Mouse (Mus musculus) hindbrain, embryonic 15.5 days (tissue): ENCODE measurements at regions not wholly inside any gene's neighbourhood (a gene's known extent, or its start where the extent isn't known, plus 50 kb on each side); places are given as distances from the start of the nearest gene placed in this dataset.
"Not testable (repeated sequence)": the region's sequence is repeated elsewhere in the genome, so short reads cannot be mapped to it uniquely, and the experiment has no call there.

ENCODE experiments used
- ATAC-seq: fragments of 200-750 bp; cut with Nextera tagmentation; 2 replicates; pipeline ENCODE4 v1.8.0; 2017; ENCODE audit warnings: low read depth, moderate number of reproducible peaks, moderate TSS enrichment; ENCODE audit not compliant: low FRiP score
- H3K27ac ChIP-seq: fragments of 300-500 bp; sonication (generic); replicated peaks from 2 replicates; pipeline ENCODE4 v1.5.1; 2015; ENCODE audit warnings: mild to moderate bottlenecking, inconsistent platforms
- H3K27me3 ChIP-seq: fragments of 300-500 bp; sonication (generic); 2 replicates; pipeline ENCODE4 v1.6.1; 2015; ENCODE audit warnings: control low read depth, inconsistent platforms
- H3K36me3 ChIP-seq: fragments of 300-500 bp; sonication (generic); 2 replicates; pipeline ENCODE4 v1.6.1; 2015; ENCODE audit warnings: control low read depth, inconsistent platforms
- H3K4me1 ChIP-seq: fragments of 300-500 bp; sonication (generic); replicated peaks from 2 replicates; pipeline ENCODE4 v1.6.1; 2015; ENCODE audit warnings: control low read depth, inconsistent platforms
- H3K4me2 ChIP-seq: fragments of 300-500 bp; sonication (generic); 2 replicates; pipeline ENCODE4 v1.6.1; 2015; ENCODE audit warnings: moderate library complexity, mild to moderate bottlenecking, inconsistent platforms
- H3K4me3 ChIP-seq: fragments of 300-500 bp; sonication (generic); 2 replicates; pipeline ENCODE4 v1.5.1; 2015; ENCODE audit warnings: mild to moderate bottlenecking, inconsistent platforms
- H3K9ac ChIP-seq: fragments of 300-500 bp; sonication (generic); 2 replicates; pipeline ENCODE4 v1.6.1; 2015; ENCODE audit warnings: inconsistent platforms
- H3K9me3 ChIP-seq: fragments of 300-500 bp; sonication (generic); 2 replicates; pipeline ENCODE4 v1.6.1; 2016; ENCODE audit warnings: control low read depth, inconsistent platforms
- WGBS: fragments of 180-500 bp; shearing (Covaris S2); methylation state at CpG from one replicate; pipeline ENCODE4 v1.1.7; 2015; 5-methylcytosine and 5-hydroxymethylcytosine counted together

DNA sequence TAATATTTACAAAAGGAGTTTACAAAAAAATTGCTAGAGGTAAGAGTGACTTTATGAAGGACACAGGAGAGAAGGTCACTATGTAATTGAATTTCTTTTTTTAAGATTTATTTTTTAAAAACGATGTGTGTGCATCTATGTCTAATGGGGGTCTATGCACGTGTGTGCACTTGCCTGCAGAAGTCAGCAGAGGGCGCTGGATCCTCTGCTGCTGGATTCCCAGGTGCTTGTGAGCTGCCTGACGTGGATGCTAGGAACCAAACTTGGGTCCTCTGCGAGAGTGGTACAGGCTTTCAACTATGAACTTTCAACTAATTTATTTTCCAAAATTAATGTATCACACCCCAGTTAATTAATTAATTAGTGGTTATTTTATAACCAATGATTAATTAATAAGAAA is 85.0 kb downstream of the Glrx3 start:
- no peaks in the 10 kb centered on the region for H3K36me3 ChIP-seq
- H3K27ac ChIP-seq = no peak overlapping the region
- H3K4me1 ChIP-seq = no peaks in the 10 kb centered on the region
- 87% methylated on average over 5 of the region's 5 CpGs for WGBS
- H3K9me3 ChIP-seq = no peaks in the 10 kb centered on the region
- H3K4me3 ChIP-seq = no peak overlapping the region
- no peak overlapping the region for H3K9ac ChIP-seq
- ATAC-seq = no peak
- no peak overlapping the region for H3K4me2 ChIP-seq
- no peaks in the 10 kb centered on the region for H3K27me3 ChIP-seq

GRCm38 (mm10) chr7:137533476-137533875 is 96.1 kb downstream of the Glrx3 start:
- Histone ChIP-seq H3K27me3 (no peaks in the 10 kb centered on the region), H3K4me1 (no peaks in the 10 kb centered on the region), H3K27ac (no peak overlapping the region), H3K9ac (no peak overlapping the region), H3K4me3 (no peak overlapping the region), H3K36me3 (no peaks in the 10 kb centered on the region), H3K9me3 (no peaks in the 10 kb centered on the region), H3K4me2 (no peak overlapping the region)
- WGBS = 86% methylated on average over 4 of the region's 4 CpGs
- ATAC-seq = no peak

DNA sequence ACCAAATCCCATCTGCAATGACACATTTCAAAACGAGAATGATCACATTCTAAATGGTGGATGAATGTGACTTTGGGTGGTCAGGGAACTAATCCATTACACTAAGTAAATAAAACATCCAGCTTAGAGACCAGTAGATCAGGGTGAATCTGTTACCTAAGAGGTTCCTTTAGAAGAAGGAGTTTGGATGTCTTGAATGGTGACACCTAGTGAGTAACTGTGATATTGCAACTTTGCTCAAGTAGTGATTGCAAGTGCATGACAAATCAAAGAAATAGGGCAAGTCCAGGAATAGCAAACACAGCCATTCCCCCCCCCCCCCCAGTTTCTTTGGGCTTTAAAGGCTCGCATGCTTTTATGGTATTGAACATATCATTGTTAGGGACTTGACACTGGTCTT is 112.6 kb downstream of the Glrx3 start:
- Histone ChIP-seq H3K36me3 (no peaks in the 10 kb centered on the region), H3K4me2 (no peak overlapping the region), H3K27me3 (no peaks in the 10 kb centered on the region), H3K9me3 (no peaks in the 10 kb centered on the region), H3K4me3 (no peak overlapping the region), H3K4me1 (no peaks in the 10 kb centered on the region), H3K27ac (no peak overlapping the region), H3K9ac (no peak overlapping the region)
- no peak for ATAC-seq
- 33% methylated on average over 2 of the region's 2 CpGs for WGBS

GRCm38 (mm10) chr7:137552551-137553198 is 115.3 kb downstream of the Glrx3 start:
- no peaks in the 10 kb centered on the region for H3K9me3 ChIP-seq
- WGBS = 44% methylated on average over 5 of the region's 5 CpGs
- H3K4me3 ChIP-seq = no peak overlapping the region
- H3K27ac ChIP-seq = no peak overlapping the region
- H3K36me3 ChIP-seq = no peaks in the 10 kb centered on the region
- H3K4me2 ChIP-seq = no peak overlapping the region
- no peak for ATAC-seq
- H3K27me3 ChIP-seq = no peaks in the 10 kb centered on the region
- no peak overlapping the region for H3K9ac ChIP-seq
- no peaks in the 10 kb centered on the region for H3K4me1 ChIP-seq

DNA sequence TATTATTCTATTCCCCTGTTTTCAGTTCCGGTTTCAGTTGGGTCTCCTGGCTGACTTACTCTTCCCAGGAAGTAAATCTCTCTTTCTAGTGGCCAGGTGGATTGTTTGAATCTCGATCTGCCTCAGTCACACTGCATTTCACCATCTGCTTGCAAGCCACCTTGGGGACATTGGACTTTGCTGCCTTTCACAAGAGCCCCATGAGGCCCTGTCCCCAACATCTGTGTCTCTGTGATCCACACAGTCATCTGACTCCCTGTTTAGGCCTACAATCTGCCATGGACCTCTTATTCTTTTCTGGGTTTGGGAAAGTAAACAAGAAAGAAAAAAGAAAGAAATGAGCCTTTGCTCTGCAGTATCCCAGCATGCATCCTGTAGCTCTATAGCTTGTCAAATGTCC is 118.1 kb downstream of the Glrx3 start:
- no peak overlapping the region for H3K4me2 ChIP-seq
- WGBS = 47% methylated on average over 2 of the region's 2 CpGs
- no peaks in the 10 kb centered on the region for H3K9me3 ChIP-seq
- no peak overlapping the region for H3K9ac ChIP-seq
- H3K4me3 ChIP-seq = no peak overlapping the region
- no peaks in the 10 kb centered on the region for H3K36me3 ChIP-seq
- no peaks in the 10 kb centered on the region for H3K4me1 ChIP-seq
- H3K27ac ChIP-seq = no peak overlapping the region
- no peak for ATAC-seq
- no peaks in the 10 kb centered on the region for H3K27me3 ChIP-seq

GRCm38 (mm10) chr7:137557439-137557838 is 120.0 kb downstream of the Glrx3 start:
- Histone ChIP-seq H3K27ac (no peak overlapping the region), H3K36me3 (no peaks in the 10 kb centered on the region), H3K4me2 (no peak overlapping the region), H3K4me3 (no peak overlapping the region), H3K27me3 (no peaks in the 10 kb centered on the region), H3K9ac (no peak overlapping the region), H3K9me3 (no peaks in the 10 kb centered on the region), H3K4me1 (no peaks in the 10 kb centered on the region)
- WGBS = 80% methylated on average over 3 of the region's 3 CpGs
- no peak for ATAC-seq

GRCm38 (mm10) chr7:137558871-137559270 is 121.5 kb downstream of the Glrx3 start:
- Histone ChIP-seq H3K9ac (no peak overlapping the region), H3K4me1 (no peaks in the 10 kb centered on the region), H3K27ac (no peak overlapping the region), H3K4me2 (no peak overlapping the region), H3K27me3 (no peaks in the 10 kb centered on the region), H3K9me3 (no peaks in the 10 kb centered on the region), H3K36me3 (no peaks in the 10 kb centered on the region), H3K4me3 (no peak overlapping the region)
- no peak for ATAC-seq
- WGBS = 89% methylated on average over 3 of the region's 3 CpGs

DNA sequence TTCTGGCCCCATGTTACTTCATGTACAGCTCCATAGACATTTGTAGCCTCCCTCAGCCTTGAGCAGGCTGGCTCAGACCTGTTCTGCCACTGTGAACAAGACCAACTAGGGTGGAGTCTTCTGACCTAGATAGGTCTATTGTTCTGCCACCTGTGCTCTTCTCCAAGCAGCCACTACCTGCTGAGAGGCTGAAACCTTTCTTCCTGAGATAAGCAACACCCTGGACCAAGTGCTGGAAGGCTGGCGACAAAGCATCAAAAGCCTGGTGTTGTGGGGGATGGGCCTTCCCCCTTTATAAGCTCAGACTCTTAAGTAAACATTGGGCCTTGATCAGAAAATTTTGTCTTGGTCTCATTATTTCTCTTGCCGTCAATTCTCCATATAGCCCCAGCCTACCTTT is 132.8 kb downstream of the Glrx3 start:
- H3K27me3 ChIP-seq = no peaks in the 10 kb centered on the region
- H3K4me1 ChIP-seq = no peaks in the 10 kb centered on the region
- no peak overlapping the region for H3K4me2 ChIP-seq
- H3K4me3 ChIP-seq = no peak overlapping the region
- H3K36me3 ChIP-seq = no peaks in the 10 kb centered on the region
- ATAC-seq = no peak
- no peak overlapping the region for H3K27ac ChIP-seq
- no peak overlapping the region for H3K9ac ChIP-seq
- 87% methylated on average over 2 of the region's 2 CpGs for WGBS
- H3K9me3 ChIP-seq = no peaks in the 10 kb centered on the region

DNA sequence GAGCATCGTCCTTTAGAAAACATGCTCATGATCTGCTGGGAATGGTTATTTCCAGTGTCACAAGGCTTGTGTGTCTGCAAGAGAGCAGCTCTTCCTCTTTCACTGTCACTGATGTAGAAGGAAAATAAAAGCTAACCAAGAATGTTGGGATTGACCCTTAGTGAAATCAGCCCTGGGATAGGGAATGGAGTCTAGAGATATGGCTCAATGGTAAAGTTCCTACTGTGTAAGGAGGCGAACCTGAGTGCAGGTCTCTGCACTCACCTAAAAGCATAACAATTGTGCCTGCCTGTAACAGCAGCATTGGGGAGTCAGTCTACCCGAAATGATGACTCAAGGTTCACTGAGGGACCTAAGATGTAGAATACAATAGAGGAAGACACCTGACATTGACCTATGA is 138.1 kb downstream of the Glrx3 start:
- Histone ChIP-seq H3K9me3 (no peaks in the 10 kb centered on the region), H3K27ac (no peak overlapping the region), H3K27me3 (no peaks in the 10 kb centered on the region), H3K4me1 (no peaks in the 10 kb centered on the region), H3K4me2 (no peak overlapping the region), H3K4me3 (no peak overlapping the region), H3K9ac (no peak overlapping the region), H3K36me3 (no peaks in the 10 kb centered on the region)
- no peak for ATAC-seq
- WGBS = 87% methylated on average over 3 of the region's 3 CpGs

DNA sequence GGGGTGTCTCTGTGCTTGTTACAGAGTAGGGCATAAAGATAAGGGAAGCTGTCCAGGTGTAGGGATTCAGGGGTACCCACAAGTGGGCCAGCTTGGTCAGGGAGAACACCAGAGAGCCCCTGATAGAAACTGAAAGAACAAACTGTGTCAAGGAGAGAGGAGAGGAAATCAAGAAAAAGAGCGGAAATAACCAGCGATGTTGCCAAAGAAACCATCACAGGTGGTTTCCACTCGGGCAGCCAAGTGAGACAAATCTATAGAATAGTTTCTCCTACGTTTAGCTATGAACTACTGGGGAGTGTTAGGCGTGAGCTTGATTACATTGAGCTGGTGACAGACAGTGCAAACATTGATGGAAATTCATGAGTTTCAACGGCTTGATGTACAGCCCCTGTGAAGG is 138.8 kb downstream of the Glrx3 start:
- Histone ChIP-seq H3K4me1 (no peaks in the 10 kb centered on the region), H3K36me3 (no peaks in the 10 kb centered on the region), H3K9me3 (no peaks in the 10 kb centered on the region), H3K27ac (no peak overlapping the region), H3K4me3 (no peak overlapping the region), H3K4me2 (no peak overlapping the region), H3K27me3 (no peaks in the 10 kb centered on the region), H3K9ac (no peak overlapping the region)
- WGBS = 52% methylated on average over 6 of the region's 6 CpGs
- ATAC-seq = no peak

DNA sequence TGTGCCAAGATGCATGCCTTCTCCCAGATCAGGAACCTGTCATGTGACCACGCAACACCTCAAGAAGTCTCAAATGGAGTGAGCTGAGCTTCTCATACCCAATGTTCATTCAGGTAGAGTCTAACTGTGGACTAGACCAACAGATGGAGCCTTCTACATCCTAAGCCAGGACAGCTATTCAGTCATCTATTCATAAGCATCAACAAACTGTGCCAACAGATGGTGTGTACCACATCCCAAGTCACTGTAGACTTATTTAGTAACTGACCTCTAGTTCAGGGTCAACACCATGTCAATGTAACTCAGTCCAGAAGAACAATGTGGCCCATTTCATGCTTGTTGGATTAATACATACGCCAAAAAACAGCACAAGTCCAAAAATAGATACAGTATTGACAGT is 146.1 kb downstream of the Glrx3 start:
- H3K9me3 ChIP-seq = no peaks in the 10 kb centered on the region
- ATAC-seq = no peak
- H3K4me3 ChIP-seq = no peak overlapping the region
- no peaks in the 10 kb centered on the region for H3K4me1 ChIP-seq
- no peak overlapping the region for H3K27ac ChIP-seq
- H3K27me3 ChIP-seq = no peaks in the 10 kb centered on the region
- H3K36me3 ChIP-seq = no peaks in the 10 kb centered on the region
- H3K9ac ChIP-seq = no peak overlapping the region
- no peak overlapping the region for H3K4me2 ChIP-seq
- WGBS = 89% methylated on average over 2 of the region's 2 CpGs

DNA sequence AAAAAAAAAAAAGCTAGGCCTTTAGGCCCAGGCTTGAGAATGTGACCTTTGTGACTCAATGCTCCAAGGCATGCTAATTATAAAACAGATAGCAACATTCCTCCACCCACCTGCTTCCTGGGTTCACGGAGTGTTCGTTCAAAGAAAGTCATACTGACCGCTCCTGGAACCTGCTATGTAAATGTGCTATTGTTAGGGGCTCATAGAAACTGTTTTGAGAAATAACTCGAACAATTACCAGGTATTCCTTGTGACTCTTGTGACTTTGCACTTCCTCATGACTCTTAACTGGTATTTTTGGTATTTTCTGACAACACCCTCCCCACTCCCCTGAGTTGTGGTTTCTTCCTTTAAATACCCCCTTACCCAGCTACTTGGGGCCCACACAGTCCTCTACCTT is 147.5 kb downstream of the Glrx3 start:
- H3K4me1 ChIP-seq, H3K9ac ChIP-seq, H3K36me3 ChIP-seq, H3K27ac ChIP-seq, H3K27me3 ChIP-seq, H3K4me3 ChIP-seq, ATAC-seq, H3K9me3 ChIP-seq, H3K4me2 ChIP-seq: not testable (repeated sequence)
- 84% methylated on average over 4 of the region's 4 CpGs for WGBS

DNA sequence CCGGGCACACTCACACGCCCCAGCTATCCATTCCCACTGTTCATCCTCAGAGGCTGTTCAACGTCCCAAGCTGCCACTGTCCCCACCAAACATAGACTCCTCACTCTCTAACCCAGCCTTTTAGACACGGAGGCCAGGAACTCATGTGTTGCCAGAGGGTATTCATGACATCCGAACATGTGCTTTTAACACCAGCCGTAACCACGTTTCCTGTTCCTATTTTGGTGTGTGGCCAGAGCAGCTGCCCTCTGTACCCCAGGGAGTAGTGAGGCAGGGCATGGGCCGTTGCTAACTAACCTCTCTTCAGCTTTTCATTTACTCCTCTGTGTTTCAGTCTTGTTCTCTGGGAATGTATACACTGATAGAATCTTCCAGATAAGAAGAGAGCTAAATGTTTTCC is 156.2 kb downstream of the Glrx3 start:
- H3K27ac ChIP-seq = no peak overlapping the region
- ATAC-seq = no peak
- H3K4me1 ChIP-seq = no peaks in the 10 kb centered on the region
- WGBS = 56% methylated on average over 8 of the region's 8 CpGs
- no peak overlapping the region for H3K4me3 ChIP-seq
- no peaks in the 10 kb centered on the region for H3K9me3 ChIP-seq
- H3K27me3 ChIP-seq = no peaks in the 10 kb centered on the region
- H3K36me3 ChIP-seq = no peaks in the 10 kb centered on the region
- no peak overlapping the region for H3K4me2 ChIP-seq
- no peak overlapping the region for H3K9ac ChIP-seq
